ENCODE assay signal across 26 mouse cellular contexts in the genomic region with DNA sequence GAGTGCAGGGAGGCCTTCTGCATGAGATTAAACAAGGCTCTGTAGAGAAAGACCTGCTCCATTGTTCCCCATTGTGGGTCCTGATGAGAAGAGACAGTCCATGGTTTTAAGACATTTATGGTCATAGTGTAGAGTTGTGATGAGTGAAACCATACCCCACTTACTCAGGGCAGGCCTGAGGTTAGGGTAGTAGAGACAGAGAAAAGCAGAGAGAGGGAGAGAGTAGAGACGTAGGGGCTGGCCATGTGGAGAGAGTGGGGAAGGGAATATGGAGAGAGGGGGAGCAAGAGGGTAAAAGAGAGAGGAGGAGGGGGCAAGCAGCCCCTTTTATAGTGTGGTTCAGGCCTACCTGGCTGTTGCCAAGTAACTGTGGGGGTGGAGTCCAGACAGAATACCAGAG. TPM values are rescaled to one million over a fixed set of nuclear protein-coding genes. Genes with fewer than 3 reads are reported as not detected.
DNase-seq lines count a peak whose midpoint lies in the region; ATAC-seq and TF ChIP-seq lines count a peak whose summit lies in the region.
"Had no signal": no experiment of that assay in that cellular context is flagged by ENCODE, and none has a peak within 500 bp of the region (broad histone marks: within the 10 kb centered on the region; RNA-seq: fewer than 3 reads in every experiment).

No protein-coding gene starts in this region.

- 0 out of 2 replicates have a peak, but pooled peaks have one; percentile 9 for ATAC-seq in forebrain, embryonic 12.5 days (ENCODE audit: low FRiP score)
- ATAC-seq in forebrain, embryonic 11.5 days (replicated peaks; ENCODE audit: low FRiP score): no peak; the same call in 1 of the 2 replicates
- peak; percentile 13; the same call in 1 of the 2 replicates for ATAC-seq in hindbrain, embryonic 12.5 days (ENCODE audit: low FRiP score)
- no peak for ATAC-seq in hindbrain, embryonic 16.5 days
- ATAC-seq in liver, embryonic 13.5 days (ENCODE audit: low read depth): peak; percentile 47; the same call in 1 of the 2 replicates
- ATAC-seq in liver, embryonic 11.5 days (replicated peaks; ENCODE audit: low FRiP score): no peak
- ATAC-seq: activated CD4-positive, CD25-positive, alpha-beta regulatory T cell, adult 4 months; forebrain, embryonic 13.5 days; Patski had no signal

- H3K4me2 ChIP-seq in forebrain, embryonic 12.5 days: no peak overlapping the region
- H3K4me2 ChIP-seq in forebrain, embryonic 11.5 days (ENCODE audit: low read depth, low read length, severe bottlenecking): no peak overlapping the region
- no peak overlapping the region for H3K4me2 ChIP-seq in hindbrain, embryonic 12.5 days (replicated peaks)
- no peak overlapping the region for H3K4me2 ChIP-seq in hindbrain, embryonic 16.5 days (ENCODE audit: low read length)
- H3K4me2 ChIP-seq in liver, embryonic 13.5 days: no peak overlapping the region
- H3K4me2 ChIP-seq in liver, embryonic 11.5 days: no peak overlapping the region
- H3K4me2 ChIP-seq: embryonic facial prominence, embryonic 15.5 days; forebrain, embryonic 13.5 days; hindbrain, embryonic 15.5 days had no signal

- no peak overlapping the region for H3K27ac ChIP-seq in forebrain, embryonic 12.5 days
- no peak overlapping the region for H3K27ac ChIP-seq in forebrain, embryonic 11.5 days (ENCODE audit: low read depth, low read length)
- no peak overlapping the region for H3K27ac ChIP-seq in hindbrain, embryonic 12.5 days
- H3K27ac ChIP-seq in hindbrain, embryonic 16.5 days (ENCODE audit: low read depth, low read length): no peak overlapping the region
- no peak overlapping the region for H3K27ac ChIP-seq in liver, embryonic 13.5 days
- no peak overlapping the region for H3K27ac ChIP-seq in liver, embryonic 11.5 days (ENCODE audit: low read depth, low read length)
- 0 out of 2 replicates have a peak overlapping the region, but pooled peaks have one; percentile 0 for H3K27ac ChIP-seq in bone marrow, adult 2 months (ENCODE audit: control insufficient read depth, insufficient read depth, low read depth, low read length, poor library complexity)
- H3K27ac ChIP-seq: embryonic facial prominence, embryonic 15.5 days; forebrain, embryonic 13.5 days; heart, embryonic 10.5 days; hindbrain, embryonic 15.5 days had no signal

- peaks cover 71% of the 10 kb centered on the region for H3K36me3 ChIP-seq in forebrain, embryonic 12.5 days (replicated peaks)
- H3K36me3 ChIP-seq in forebrain, embryonic 11.5 days (ENCODE audit: control insufficient read depth, insufficient read depth, low read length): peaks cover 46% of the 10 kb centered on the region
- peaks cover 71% of the 10 kb centered on the region for H3K36me3 ChIP-seq in hindbrain, embryonic 12.5 days
- H3K36me3 ChIP-seq in hindbrain, embryonic 16.5 days (ENCODE audit: control insufficient read depth, insufficient read depth, low read length): peaks cover 47% of the 10 kb centered on the region
- H3K36me3 ChIP-seq in liver, embryonic 13.5 days: peaks cover 65% of the 10 kb centered on the region
- peaks cover 43% of the 10 kb centered on the region for H3K36me3 ChIP-seq in liver, embryonic 11.5 days (ENCODE audit: control insufficient read depth, insufficient read depth, low read length)

- TF ChIP-seq POLR2A in bone marrow, adult 2 months (IDR thresholded peaks at IDR 0.05; ENCODE audit: borderline replicate concordance, control insufficient read depth, low read depth, low read length): no peak

- no peak overlapping the region for H3K9ac ChIP-seq in forebrain, embryonic 12.5 days
- H3K9ac ChIP-seq in forebrain, embryonic 11.5 days (ENCODE audit: low read length): no peak overlapping the region
- no peak overlapping the region for H3K9ac ChIP-seq in hindbrain, embryonic 12.5 days
- H3K9ac ChIP-seq in hindbrain, embryonic 16.5 days (ENCODE audit: low read depth, low read length): no peak overlapping the region
- no peak overlapping the region for H3K9ac ChIP-seq in liver, embryonic 13.5 days
- H3K9ac ChIP-seq in liver, embryonic 11.5 days (ENCODE audit: low read depth, low read length): no peak overlapping the region
- H3K9ac ChIP-seq: embryonic facial prominence, embryonic 15.5 days; forebrain, embryonic 13.5 days; hindbrain, embryonic 15.5 days had no signal

- WGBS in forebrain, embryonic 12.5 days: 100% methylated on average over 1 of the region's 1 CpGs
- 100% methylated on average over 1 of the region's 1 CpGs for WGBS in forebrain, embryonic 11.5 days
- 95% methylated on average over 1 of the region's 1 CpGs for WGBS in hindbrain, embryonic 12.5 days
- 100% methylated on average over 1 of the region's 1 CpGs for WGBS in hindbrain, embryonic 16.5 days
- WGBS in liver, embryonic 13.5 days (ENCODE audit: insufficient replicate concordance): 82% methylated on average over 1 of the region's 1 CpGs
- WGBS in liver, embryonic 11.5 days: 82% methylated on average over 1 of the region's 1 CpGs
- 94% methylated on average over 1 of the region's 1 CpGs for WGBS in bone marrow, adult 2 months

- H3K27me3 ChIP-seq in forebrain, embryonic 12.5 days: no peaks in the 10 kb centered on the region
- H3K27me3 ChIP-seq in forebrain, embryonic 11.5 days (ENCODE audit: control insufficient read depth, insufficient read depth, low read length): no peaks in the 10 kb centered on the region
- no peaks in the 10 kb centered on the region for H3K27me3 ChIP-seq in hindbrain, embryonic 12.5 days
- H3K27me3 ChIP-seq in hindbrain, embryonic 16.5 days (replicated peaks; ENCODE audit: control insufficient read depth, insufficient read depth, low read length): no peaks in the 10 kb centered on the region
- H3K27me3 ChIP-seq in liver, embryonic 13.5 days: no peaks in the 10 kb centered on the region
- no peaks in the 10 kb centered on the region for H3K27me3 ChIP-seq in liver, embryonic 11.5 days (replicated peaks; ENCODE audit: control insufficient read depth, insufficient read depth, low read length)
- H3K27me3 ChIP-seq: embryonic facial prominence, embryonic 15.5 days; forebrain, embryonic 13.5 days; hindbrain, embryonic 15.5 days; Patski had no signal

- H3K4me1 ChIP-seq in forebrain, embryonic 12.5 days: no peaks in the 10 kb centered on the region
- no peaks in the 10 kb centered on the region for H3K4me1 ChIP-seq in forebrain, embryonic 11.5 days (replicated peaks; ENCODE audit: control insufficient read depth, insufficient read depth, low read length)
- H3K4me1 ChIP-seq in hindbrain, embryonic 12.5 days: no peaks in the 10 kb centered on the region
- no peaks in the 10 kb centered on the region for H3K4me1 ChIP-seq in hindbrain, embryonic 16.5 days (ENCODE audit: control insufficient read depth, insufficient read depth, low read depth, low read length)
- no peaks in the 10 kb centered on the region for H3K4me1 ChIP-seq in liver, embryonic 13.5 days (replicated peaks)
- H3K4me1 ChIP-seq in liver, embryonic 11.5 days (replicated peaks; ENCODE audit: control insufficient read depth, insufficient read depth, low read length): no peaks in the 10 kb centered on the region
- no peaks in the 10 kb centered on the region; the same call in 1 of the 2 replicates for H3K4me1 ChIP-seq in bone marrow, adult 2 months (ENCODE audit: control insufficient read depth, insufficient read depth, low read length)
- H3K4me1 ChIP-seq: embryonic facial prominence, embryonic 15.5 days; forebrain, embryonic 13.5 days; heart, embryonic 10.5 days; hindbrain, embryonic 15.5 days had no signal

- no peak for TF ChIP-seq CTCF in bone marrow, adult 2 months (IDR thresholded peaks at IDR 0.05; ENCODE audit: control insufficient read depth, insufficient read depth, low read length)

- H3K4me3 ChIP-seq in forebrain, embryonic 12.5 days (replicated peaks): no peak overlapping the region
- no peak overlapping the region for H3K4me3 ChIP-seq in forebrain, embryonic 11.5 days (ENCODE audit: low read depth, low read length)
- no peak overlapping the region for H3K4me3 ChIP-seq in hindbrain, embryonic 12.5 days
- no peak overlapping the region for H3K4me3 ChIP-seq in hindbrain, embryonic 16.5 days (ENCODE audit: low read length)
- H3K4me3 ChIP-seq in liver, embryonic 13.5 days (replicated peaks): no peak overlapping the region
- H3K4me3 ChIP-seq in liver, embryonic 11.5 days (ENCODE audit: low read depth, low read length): no peak overlapping the region
- no peak overlapping the region for H3K4me3 ChIP-seq in bone marrow, adult 2 months (replicated peaks; ENCODE audit: control insufficient read depth, low read depth, low read length)
- H3K4me3 ChIP-seq: embryonic facial prominence, embryonic 15.5 days; forebrain, embryonic 13.5 days; heart, embryonic 10.5 days; hindbrain, embryonic 15.5 days had no signal

- DNase-seq in forebrain, embryonic 11.5 days (ENCODE audit: low spot score): no peak
- DNase-seq in liver, embryonic 13.5 days: no peak
- DNase-seq in liver, embryonic 11.5 days (ENCODE audit: low spot score): no peak
- DNase-seq in gastrocnemius, postnatal 10 days: no peak
- DNase-seq: adrenal gland, postnatal 14 days; cerebellum, adult 18-20 months; cerebellum, adult 9-11 months; cerebellum, postnatal 36 days; heart, adult 18-20 months; kidney, adult 11 months had no signal

- no peaks in the 10 kb centered on the region for H3K9me3 ChIP-seq in forebrain, embryonic 12.5 days
- H3K9me3 ChIP-seq in forebrain, embryonic 11.5 days (ENCODE audit: control insufficient read depth, low read length): no peaks in the 10 kb centered on the region
- H3K9me3 ChIP-seq in hindbrain, embryonic 12.5 days (replicated peaks): no peaks in the 10 kb centered on the region
- no peaks in the 10 kb centered on the region for H3K9me3 ChIP-seq in hindbrain, embryonic 16.5 days (ENCODE audit: control insufficient read depth, low read length)
- no peaks in the 10 kb centered on the region for H3K9me3 ChIP-seq in liver, embryonic 13.5 days (replicated peaks)
- no peaks in the 10 kb centered on the region for H3K9me3 ChIP-seq in liver, embryonic 11.5 days (ENCODE audit: control insufficient read depth, low read length)
- H3K9me3 ChIP-seq: embryonic facial prominence, embryonic 15.5 days; forebrain, embryonic 13.5 days; heart, embryonic 10.5 days; hindbrain, embryonic 15.5 days had no signal

RNA-seq across cellular contexts. Expression of a gene that starts 8.9 kb away (rescaled TPM):
- polyA plus RNA-seq in forebrain, embryonic 12.5 days (2016; fragmentation: Nextera tagmentation; extraction: Ambion mirVana): 126 and 130 TPM in 2 replicates
- polyA plus RNA-seq in forebrain, embryonic 11.5 days (2014; fragmentation: Nextera tagmentation; extraction: Ambion mirVana): 152 and 157 TPM in 2 replicates
- 88.6 and 95.1 TPM in 2 replicates for polyA plus RNA-seq in hindbrain, embryonic 12.5 days (2016; fragmentation: Nextera tagmentation; extraction: Ambion mirVana)
- 56.5 and 58.1 TPM in 2 replicates for polyA plus RNA-seq in hindbrain, embryonic 16.5 days (2015; fragmentation: Nextera tagmentation; extraction: Ambion mirVana)
- polyA plus RNA-seq in liver, embryonic 13.5 days (2015; fragmentation: Nextera tagmentation; extraction: Ambion mirVana): 57.2 and 63.3 TPM in 2 replicates
- polyA plus RNA-seq in liver, embryonic 11.5 days (2014; fragmentation: Nextera tagmentation; extraction: Ambion mirVana): 101 and 103 TPM in 2 replicates
- polyA plus RNA-seq in bone marrow, adult 2 months (2011; ENCODE audit: insufficient read depth, insufficient read length, low replicate concordance, missing spikeins): 67.0 and 90.0 TPM in 2 replicates
- 10 to 100 TPM in 1 of 2 experiments, 1 to 10 TPM in 1; 9.2 to 13.4 TPM for total RNA-seq in gastrocnemius, postnatal 10 days (2021)

RNA-seq across cellular contexts. Expression of a gene that starts 36.3 kb away (rescaled TPM):
- polyA plus RNA-seq in forebrain, embryonic 12.5 days (2016; fragmentation: Nextera tagmentation; extraction: Ambion mirVana): 0.10 and 0.21 TPM in 2 replicates
- polyA plus RNA-seq in forebrain, embryonic 11.5 days (2014; fragmentation: Nextera tagmentation; extraction: Ambion mirVana): 0.11 and 0.25 TPM in 2 replicates
- 0.09 and 0.12 TPM in 2 replicates for polyA plus RNA-seq in hindbrain, embryonic 12.5 days (2016; fragmentation: Nextera tagmentation; extraction: Ambion mirVana)
- 0.06 TPM in 1 of 2 replicates, not detected in the other for polyA plus RNA-seq in hindbrain, embryonic 16.5 days (2015; fragmentation: Nextera tagmentation; extraction: Ambion mirVana)
- not detected in 2 replicates for polyA plus RNA-seq in liver, embryonic 13.5 days (2015; fragmentation: Nextera tagmentation; extraction: Ambion mirVana)
- polyA plus RNA-seq in liver, embryonic 11.5 days (2014; fragmentation: Nextera tagmentation; extraction: Ambion mirVana): 0.09 and 0.18 TPM in 2 replicates
- not detected in 2 replicates for polyA plus RNA-seq in bone marrow, adult 2 months (2011; ENCODE audit: insufficient read depth, insufficient read length, low replicate concordance, missing spikeins)
- not detected for total RNA-seq in gastrocnemius, postnatal 10 days (2021)
- total RNA-seq: adrenal gland, adult 18-20 months; adrenal gland, postnatal 14 days; gastrocnemius, adult 8-10 months; gastrocnemius, postnatal 4 days; heart, adult 18-20 months; heart, postnatal 25 days had no signal
- polyA plus RNA-seq: heart, embryonic 10.5 days; heart, embryonic 14.5 days; hindbrain, embryonic 15.5 days; intestine, embryonic 14.5 days; Patski had no signal

Comparison
In these comparisons a context has a peak if more than half of its experiments do, and no peak if none do; other contexts are left out.
1. ATAC-seq: peak in forebrain, embryonic 12.5 days (single experiment), hindbrain, embryonic 12.5 days (single experiment) and liver, embryonic 13.5 days (single experiment); none in forebrain, embryonic 11.5 days (single experiment), hindbrain, embryonic 16.5 days (single experiment) and liver, embryonic 11.5 days (single experiment).